Mouse (Mus musculus) embryo, embryonic 10 days (tissue): Measurements from ENCODE around the gene 2210418O10Rik.
"Not testable (repeated sequence)": the region's sequence is repeated elsewhere in the genome, so short reads cannot be mapped to it uniquely, and the experiment has no call there.

ENCODE experiments used
- DNase-seq: peaks from one replicate; pipeline ENCODE4 v3.0.0-alpha.2; 2015; ENCODE audit warnings: low spot score

Gene 2210418O10Rik

DNA sequence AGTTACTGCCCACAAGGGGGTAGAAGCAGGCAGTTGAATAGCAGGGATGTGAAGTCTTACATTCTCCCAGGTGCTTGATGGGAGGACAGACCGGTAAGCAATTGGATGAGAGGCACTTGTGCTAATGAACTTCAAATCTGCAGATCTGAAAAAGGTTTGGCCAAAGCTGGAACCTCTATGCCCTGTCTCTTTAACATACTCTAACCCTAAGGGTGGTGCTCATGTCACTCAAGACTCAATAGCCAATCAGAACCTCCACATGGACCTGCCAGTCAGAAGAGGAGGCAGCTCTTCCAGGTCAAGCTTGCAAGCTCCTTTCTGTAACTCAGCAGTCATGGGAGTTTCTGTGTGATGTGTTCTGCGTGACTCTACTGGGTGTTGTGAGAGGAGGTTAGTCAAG lies at the start of gene 2210418O10Rik:
TSS of gene 2210418O10Rik (plus strand) at position 301 of the 400 bp plus-strand sequence.
- not testable (repeated sequence) for DNase-seq

DNA sequence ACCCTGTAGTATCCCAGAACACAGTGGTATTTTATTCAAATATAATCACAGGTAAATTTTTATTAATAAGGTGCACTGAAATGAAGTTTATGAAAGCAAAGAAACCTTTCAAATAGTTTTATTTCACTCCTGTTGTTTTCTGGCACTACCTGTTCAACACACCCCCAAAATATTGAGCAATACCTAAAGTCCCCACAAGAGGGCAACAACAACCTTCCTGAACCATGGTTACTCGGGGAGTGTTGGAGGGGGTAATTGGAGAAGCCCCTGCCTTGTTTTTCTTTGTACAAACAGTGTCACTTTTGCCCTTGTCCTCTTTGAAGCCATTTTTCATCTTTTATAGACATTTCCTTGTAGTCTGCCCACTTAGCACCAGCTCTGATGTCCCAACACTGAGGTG lies 22.1 kb downstream of the 2210418O10Rik start:
- DNase-seq: not testable (repeated sequence)
